Mouse (Mus musculus) erythroid progenitor cell, adult 5-6 weeks (primary cell): ENCODE results near the gene Olfr134. TPM values are rescaled to one million over a fixed set of nuclear protein-coding genes. Genes with fewer than 3 reads are reported as not detected.
"Not testable (repeated sequence)": the region's sequence is repeated elsewhere in the genome, so short reads cannot be mapped to it uniquely, and the experiment has no call there.

Experiments
- ATAC-seq: replicated peaks from 2 replicates; pipeline ENCODE4 v1.8.0; 2016; ENCODE audit warnings: moderate number of reproducible peaks, mild to moderate bottlenecking, moderate TSS enrichment, inconsistent platforms; ENCODE audit not compliant: poor library complexity, low FRiP score, severe bottlenecking
- total RNA-seq, 2 experiments: library from RNA; stranded (forward) in 1 of 2; stranded (reverse) in 1 of 2; fragments of 150-400 nt in 1 of 2; fragments of 186-747, 209-891 nt in 1 of 2; gene quantifications; 2 replicates each; pipeline versions ENCODE4 v1.2.3 to v1.2.4; 2015 to 2017; ENCODE audit warnings: low replicate concordance in 2 of 2

Olfr134 gene
- total RNA-seq (2015; ENCODE audit: low replicate concordance) (not detected in 2 replicates), total RNA-seq (2017; ENCODE audit: low replicate concordance) (not detected in 2 replicates)

DNA sequence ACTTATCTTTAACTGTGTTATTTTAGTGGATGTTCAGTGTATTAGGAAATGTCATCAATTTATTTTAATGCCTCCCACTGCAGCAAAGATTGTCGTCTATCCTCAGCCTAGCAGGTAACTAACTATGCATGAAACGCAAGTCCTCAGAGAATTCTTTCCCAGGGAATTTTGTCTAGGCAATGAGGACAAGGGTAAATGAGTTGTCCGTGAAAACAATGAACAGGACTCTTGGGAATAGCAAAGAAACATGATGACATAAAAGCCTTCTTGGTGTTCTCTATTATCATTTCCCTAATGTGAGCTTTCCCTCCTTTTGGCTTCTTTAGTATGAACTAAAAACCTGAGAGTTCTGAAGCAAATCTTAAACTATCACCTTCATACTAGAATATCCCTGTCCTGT lies at the start of gene Olfr134:
Gene Olfr134 (plus strand): TSS at position 301 of the 400 bp plus-strand sequence.
- ATAC-seq = no peak

- not testable (repeated sequence) for ATAC-seq
These were observed 47.0 kb upstream of the Olfr134 start for GRCm38 (mm10) chr17:38124199-38124598.

DNA sequence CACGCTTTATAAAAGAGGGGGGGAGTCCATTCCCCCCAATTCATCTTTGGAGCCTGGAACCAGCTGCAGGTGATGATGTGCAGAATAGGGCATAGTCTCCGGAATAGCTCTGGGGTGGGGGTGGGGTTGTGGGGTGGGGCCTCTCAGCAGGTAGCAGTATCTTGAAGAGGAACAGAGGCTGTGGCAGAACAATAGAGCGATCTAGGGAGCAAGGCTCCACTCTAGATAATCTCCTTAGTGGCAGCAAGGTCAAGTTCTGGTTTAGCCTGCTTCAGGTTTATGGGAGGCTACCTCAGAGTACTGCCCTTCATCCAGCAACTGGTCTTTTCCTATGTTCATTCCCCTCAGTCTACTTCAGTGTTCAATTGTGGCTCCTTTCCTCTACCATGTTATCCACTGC lies 45.8 kb upstream of the Olfr134 start:
- ATAC-seq = not testable (repeated sequence)

DNA sequence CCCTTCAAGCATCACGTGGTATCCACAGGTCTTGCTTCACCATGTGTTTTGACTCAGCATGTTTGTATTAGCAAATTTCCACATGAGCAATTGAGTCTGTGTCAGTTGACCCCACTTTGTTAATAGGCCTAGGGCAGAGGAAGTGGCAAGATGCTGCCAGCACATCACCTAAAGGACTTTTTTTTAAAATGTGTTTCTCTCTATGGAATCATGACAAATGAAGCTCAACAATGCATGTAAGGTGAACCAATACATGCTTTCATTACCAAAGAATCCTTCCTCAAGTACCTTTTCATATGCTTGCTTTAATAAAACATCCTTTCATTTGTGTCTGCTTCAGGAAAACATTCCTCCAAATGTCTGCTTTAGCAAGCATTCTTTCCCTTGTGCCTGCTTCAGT lies 36.8 kb upstream of the Olfr134 start, which contains the start of gene Olfr132:
Gene Olfr132 (minus strand): TSS at position 101 of the 400 bp plus-strand sequence.
- ATAC-seq = no peak

- no peak for ATAC-seq
These were observed 26.2 kb upstream of the Olfr134 start, which contains the start of gene Olfr133 for GRCm38 (mm10) chr17:38144981-38145380. TSS of gene Olfr133 (plus strand) at chr17:38145281.

DNA sequence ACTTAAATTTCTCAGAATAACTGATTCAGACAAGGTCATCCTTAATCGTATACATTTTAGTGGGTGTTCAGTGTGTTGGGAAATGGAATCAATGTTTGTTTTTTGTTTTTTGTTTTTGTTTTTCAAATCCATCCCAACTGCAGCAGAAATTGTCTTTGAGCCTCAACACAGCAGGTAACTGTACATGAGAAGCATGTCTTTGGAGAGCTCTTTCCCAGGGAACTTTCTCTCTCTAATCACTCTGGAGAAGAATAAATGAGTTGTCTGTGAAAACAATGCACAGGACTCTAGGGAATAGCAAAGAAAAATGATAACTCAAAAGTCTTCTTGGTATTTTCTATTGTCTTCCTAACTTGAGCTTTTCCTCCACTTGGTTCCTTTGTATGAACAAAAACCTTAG lies 32.8 kb downstream of the Olfr134 start, which contains the start of gene Olfr135:
Gene Olfr135 (plus strand): TSS at position 301 of the 400 bp plus-strand sequence.
- ATAC-seq = no peak

Other genes with a start within 250 kb of the Olfr134 start
- gene Olfr761, start 218.3 kb upstream of the Olfr134 start, total RNA-seq (2015; ENCODE audit: low replicate concordance) = not detected in 2 replicates
- not detected in 2 replicates for gene Olfr761, start 218.3 kb upstream of the Olfr134 start, total RNA-seq (2017; ENCODE audit: low replicate concordance)
- gene Olfr129, start 111.3 kb upstream of the Olfr134 start, total RNA-seq (2015; ENCODE audit: low replicate concordance) = not detected in 2 replicates
- not detected in 2 replicates for gene Olfr129, start 111.3 kb upstream of the Olfr134 start, total RNA-seq (2017; ENCODE audit: low replicate concordance)
- gene Olfr130, start 107.5 kb upstream of the Olfr134 start, total RNA-seq (2015; ENCODE audit: low replicate concordance) = not detected in 2 replicates
- gene Olfr130, start 107.5 kb upstream of the Olfr134 start, total RNA-seq (2017; ENCODE audit: low replicate concordance) = not detected in 2 replicates
- not detected in 2 replicates for gene Olfr131, start 82.7 kb upstream of the Olfr134 start, total RNA-seq (2015; ENCODE audit: low replicate concordance)
- gene Olfr131, start 82.7 kb upstream of the Olfr134 start, total RNA-seq (2017; ENCODE audit: low replicate concordance) = not detected in 2 replicates
- not detected in 2 replicates for gene Olfr132, start 36.9 kb upstream of the Olfr134 start, total RNA-seq (2015; ENCODE audit: low replicate concordance)
- gene Olfr132, start 36.9 kb upstream of the Olfr134 start, total RNA-seq (2017; ENCODE audit: low replicate concordance) = not detected in 2 replicates
- gene Olfr133, start 26.1 kb upstream of the Olfr134 start, total RNA-seq (2015; ENCODE audit: low replicate concordance) = not detected in 2 replicates
- not detected in 2 replicates for gene Olfr133, start 26.1 kb upstream of the Olfr134 start, total RNA-seq (2017; ENCODE audit: low replicate concordance)
- gene Olfr135, start 32.9 kb downstream of the Olfr134 start, total RNA-seq (2015; ENCODE audit: low replicate concordance) = not detected in 2 replicates
- gene Olfr135, start 32.9 kb downstream of the Olfr134 start, total RNA-seq (2017; ENCODE audit: low replicate concordance) = not detected in 2 replicates
- gene Olfr138, start 89.6 kb downstream of the Olfr134 start, total RNA-seq (2015; ENCODE audit: low replicate concordance) = not detected in 2 replicates
- gene Olfr138, start 89.6 kb downstream of the Olfr134 start, total RNA-seq (2017; ENCODE audit: low replicate concordance) = not detected in 2 replicates
- not detected in 2 replicates for gene Olfr137, start 136.2 kb downstream of the Olfr134 start, total RNA-seq (2015; ENCODE audit: low replicate concordance)
- gene Olfr137, start 136.2 kb downstream of the Olfr134 start, total RNA-seq (2017; ENCODE audit: low replicate concordance) = not detected in 2 replicates
- not detected in 2 replicates for gene Olfr136, start 158.4 kb downstream of the Olfr134 start, total RNA-seq (2015; ENCODE audit: low replicate concordance)
- gene Olfr136, start 158.4 kb downstream of the Olfr134 start, total RNA-seq (2017; ENCODE audit: low replicate concordance) = not detected in 2 replicates
- not detected in 2 replicates for gene Esp36, start 248.8 kb downstream of the Olfr134 start, total RNA-seq (2015; ENCODE audit: low replicate concordance)
- gene Esp36, start 248.8 kb downstream of the Olfr134 start, total RNA-seq (2017; ENCODE audit: low replicate concordance) = not detected in 2 replicates